Mouse (Mus musculus) erythroid progenitor cell, adult 5-6 weeks (primary cell): ENCODE data around the gene Dnlz. TPM values are rescaled to one million over a fixed set of nuclear protein-coding genes. Genes with fewer than 3 reads are reported as not detected.

Source experiments
- ATAC-seq: replicated peaks from 2 replicates; pipeline ENCODE4 v1.8.0; 2016; ENCODE audit warnings: moderate number of reproducible peaks, mild to moderate bottlenecking, moderate TSS enrichment, inconsistent platforms; ENCODE audit not compliant: poor library complexity, low FRiP score, severe bottlenecking
- total RNA-seq, 2 experiments: library from RNA; stranded (forward) in 1 of 2; stranded (reverse) in 1 of 2; fragments of 150-400 nt in 1 of 2; fragments of 186-747, 209-891 nt in 1 of 2; gene quantifications; 2 replicates each; pipeline versions ENCODE4 v1.2.3 to v1.2.4; 2015 to 2017; ENCODE audit warnings: low replicate concordance in 2 of 2

The Dnlz gene
- total RNA-seq, 2 experiments from 2014 or later, result 0.84 to 2.7 TPM

DNA sequence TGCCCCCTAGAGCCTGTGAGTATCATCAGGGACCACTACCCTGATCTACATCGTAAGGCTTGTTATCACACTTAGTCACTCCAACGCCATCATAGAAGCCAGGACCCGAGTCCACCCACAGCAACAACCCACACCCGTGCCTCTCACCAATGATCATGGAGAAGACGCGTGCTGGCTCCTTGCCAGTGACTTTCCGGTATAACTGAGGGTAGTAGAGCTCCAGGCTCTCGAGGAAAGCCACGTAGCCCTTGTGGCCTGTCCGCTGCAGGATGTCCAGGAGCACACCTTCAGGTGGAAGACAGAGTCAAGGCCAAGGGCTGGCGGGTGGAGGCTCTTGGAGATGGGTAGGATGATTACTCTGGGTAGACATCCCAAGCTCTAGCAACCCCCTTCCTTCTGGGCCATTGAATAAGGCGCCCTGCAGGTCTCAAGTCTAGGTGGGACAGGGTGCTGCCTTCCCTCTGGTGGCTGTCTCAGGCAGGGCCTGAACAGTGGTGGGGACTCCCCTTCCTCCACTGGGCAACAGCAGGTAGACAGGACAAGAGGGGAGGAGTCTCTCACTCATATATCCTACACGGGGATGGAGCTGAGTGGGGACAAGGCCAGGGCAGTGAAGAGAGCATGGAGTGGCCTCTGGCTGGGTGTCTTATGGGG, 6.9 kb upstream of the Dnlz start:
- no peak for ATAC-seq

DNA sequence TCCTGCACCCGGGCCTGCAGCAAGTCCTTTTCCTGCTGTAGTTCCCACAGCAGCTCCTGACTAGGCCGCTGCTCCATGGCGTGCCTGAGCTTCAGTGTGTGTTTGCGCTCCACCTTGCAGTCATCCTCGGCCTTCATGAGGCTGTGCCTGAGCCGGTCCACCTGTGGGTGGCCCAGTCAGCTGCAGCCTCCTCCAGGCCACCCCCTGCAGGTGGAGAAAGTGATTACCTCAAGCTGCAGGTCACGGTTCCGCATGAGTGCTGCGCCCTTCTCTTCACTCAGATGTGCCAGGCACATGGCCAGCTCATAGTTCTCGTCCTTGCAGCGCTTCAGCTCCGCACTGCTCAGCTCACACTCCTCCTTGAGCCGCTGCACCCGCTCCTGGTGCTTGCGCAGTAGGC, 5.6 kb upstream of the Dnlz start:
- ATAC-seq, result no peak

DNA sequence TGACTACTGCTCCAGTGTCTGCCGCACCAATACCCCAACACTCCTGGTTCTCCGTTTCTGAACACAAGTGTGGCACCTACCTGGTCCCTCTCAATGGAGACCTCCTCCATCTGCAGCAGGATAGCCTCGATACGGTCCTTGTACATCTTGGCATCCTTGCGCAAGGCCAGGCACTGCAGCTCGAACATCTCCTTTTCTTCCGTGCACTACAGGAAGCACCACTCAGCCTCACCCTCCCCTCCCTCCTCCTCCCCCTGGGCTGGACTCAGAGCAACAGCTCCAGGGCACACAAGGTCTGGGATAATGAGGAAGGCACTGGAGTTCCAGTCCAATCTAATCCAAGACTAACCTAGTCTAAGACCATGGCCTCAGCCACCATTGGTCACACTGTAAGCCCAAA, 4.8 kb upstream of the Dnlz start:
- ATAC-seq, result no peak

DNA sequence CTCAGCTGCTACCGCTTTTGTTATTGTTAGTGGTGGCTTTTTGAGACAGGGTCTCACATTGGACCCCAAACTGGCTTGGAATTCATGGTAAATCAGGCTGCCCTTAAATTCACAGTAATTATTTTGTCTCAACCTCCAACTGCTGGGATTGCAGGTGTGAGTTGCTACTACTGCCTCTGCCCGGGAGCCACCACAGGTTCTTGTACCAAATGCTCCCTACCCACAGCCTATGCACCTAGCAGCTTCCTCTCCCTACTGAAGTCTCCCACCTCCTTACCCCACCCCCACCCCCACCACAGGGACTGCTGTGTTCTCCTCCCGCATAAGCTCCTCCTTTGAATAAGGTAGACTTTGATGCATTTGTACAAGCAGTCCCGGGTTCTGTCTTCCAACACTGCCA, 4.3 kb upstream of the Dnlz start:
- no peak for ATAC-seq

DNA sequence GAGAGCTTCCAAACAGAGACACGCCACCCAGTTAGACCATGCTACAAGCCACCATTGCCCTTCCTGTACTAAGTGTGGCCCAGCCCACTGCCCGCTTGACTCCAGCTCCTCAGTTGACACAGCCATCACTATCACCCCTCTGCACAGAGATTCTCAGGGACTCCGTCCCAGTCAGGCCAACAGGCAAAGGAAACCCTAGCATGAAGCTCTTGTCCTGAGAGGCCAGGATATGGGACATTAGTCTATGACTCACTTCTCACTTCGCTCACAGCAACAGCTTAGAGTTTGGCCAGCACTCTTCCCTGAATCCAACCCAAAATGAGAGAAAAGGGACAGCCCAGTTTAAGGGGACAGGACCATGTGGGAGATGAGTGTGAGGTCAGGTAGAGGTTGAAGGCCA, 2.5 kb upstream of the Dnlz start:
- ATAC-seq, result no peak

DNA sequence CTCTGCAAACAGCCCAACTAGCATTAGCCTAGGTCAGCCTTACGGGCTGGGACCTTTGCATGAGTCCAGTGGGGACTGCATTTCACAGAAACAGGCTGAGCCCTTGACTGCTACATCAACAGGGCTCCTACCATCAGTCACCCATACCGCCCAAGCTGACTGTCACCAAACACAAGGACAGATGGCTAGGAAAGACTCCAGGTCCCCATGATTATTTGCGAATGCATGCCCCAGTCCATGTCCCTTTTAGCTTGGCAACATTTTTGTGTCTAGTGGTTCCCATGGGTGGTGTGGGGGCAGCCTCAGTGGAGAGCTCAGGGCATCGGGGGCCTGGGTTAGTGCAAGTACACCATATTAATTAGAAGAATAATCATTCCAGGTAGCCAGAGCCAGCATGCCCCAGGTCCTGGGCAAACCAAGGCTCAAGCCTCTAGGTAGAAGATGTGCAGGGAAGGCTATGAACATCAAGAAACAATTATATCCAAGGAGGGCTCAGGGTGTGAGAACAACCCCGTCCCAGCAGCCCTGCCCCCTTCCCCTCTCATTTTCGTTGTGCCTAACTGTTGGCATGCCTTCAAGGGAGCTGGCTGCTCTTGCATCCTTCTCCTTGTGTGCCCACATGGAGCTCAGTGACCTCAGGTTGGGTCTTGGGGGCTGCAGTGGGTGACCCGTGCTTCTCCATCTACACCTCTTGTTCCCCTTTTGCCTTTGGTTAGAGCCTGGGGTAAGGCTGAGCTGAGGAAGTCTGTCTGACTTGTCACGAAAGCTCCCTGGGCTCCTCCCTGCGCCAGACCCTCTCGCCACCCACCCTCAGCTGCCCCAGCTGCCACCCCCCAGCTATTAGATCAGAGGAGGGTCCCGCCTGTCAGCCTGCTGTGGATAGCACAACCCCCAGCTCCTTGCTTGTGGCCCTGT, 1.4 kb upstream of the Dnlz start:
- ATAC-seq, result no peak

DNA sequence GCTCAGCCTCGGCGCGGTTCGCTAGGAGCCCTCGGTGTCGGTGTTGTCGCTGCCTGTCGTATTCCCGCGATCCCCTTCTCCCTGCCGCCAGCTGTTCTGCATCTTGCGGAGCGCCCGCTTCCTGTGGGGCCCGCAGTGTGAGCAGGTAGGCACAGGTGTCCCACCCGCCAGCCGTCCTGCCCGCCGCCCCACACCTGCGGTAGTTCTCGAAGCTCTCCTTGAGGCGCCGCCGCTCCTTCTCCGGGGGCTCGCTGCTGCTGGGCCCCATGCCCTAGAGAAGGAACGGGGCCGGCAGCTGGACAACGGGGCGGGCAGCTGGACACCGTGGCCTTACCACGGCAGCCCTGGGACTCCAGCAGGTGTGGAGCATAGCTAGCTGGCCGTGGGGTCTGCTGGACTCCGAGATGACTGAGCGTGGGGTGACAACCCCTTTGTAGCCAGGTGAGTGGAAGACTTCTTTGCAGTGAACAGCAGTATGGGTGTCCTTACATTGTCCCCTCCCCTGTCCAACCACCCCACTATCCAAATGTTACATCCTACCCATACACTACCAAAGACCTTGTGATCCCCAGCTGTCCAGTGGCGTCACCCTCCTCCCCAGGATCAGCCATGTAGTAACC, 491 bp upstream of the Dnlz start:
- ATAC-seq, result peak; percentile 37

DNA sequence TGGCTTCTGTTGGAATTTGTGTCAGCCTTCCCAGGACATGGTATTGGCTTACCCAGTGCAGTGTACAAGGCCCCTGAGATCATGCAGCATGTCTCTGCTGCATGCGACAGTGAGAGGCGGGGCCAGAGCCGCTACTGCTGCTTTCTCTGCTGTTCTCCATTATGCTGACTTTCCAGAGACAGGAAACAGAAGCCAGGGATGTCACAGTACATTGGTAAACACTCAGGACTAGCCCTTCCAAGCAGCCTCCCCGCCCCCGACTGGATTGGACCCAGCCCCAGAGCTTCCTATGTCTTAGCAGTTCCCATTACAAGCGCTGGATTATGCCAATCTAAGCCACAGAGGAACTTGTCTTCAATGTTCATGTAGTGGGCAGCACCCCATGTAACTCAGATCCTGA, 3.7 kb downstream of the Dnlz start:
- ATAC-seq, result no peak

DNA sequence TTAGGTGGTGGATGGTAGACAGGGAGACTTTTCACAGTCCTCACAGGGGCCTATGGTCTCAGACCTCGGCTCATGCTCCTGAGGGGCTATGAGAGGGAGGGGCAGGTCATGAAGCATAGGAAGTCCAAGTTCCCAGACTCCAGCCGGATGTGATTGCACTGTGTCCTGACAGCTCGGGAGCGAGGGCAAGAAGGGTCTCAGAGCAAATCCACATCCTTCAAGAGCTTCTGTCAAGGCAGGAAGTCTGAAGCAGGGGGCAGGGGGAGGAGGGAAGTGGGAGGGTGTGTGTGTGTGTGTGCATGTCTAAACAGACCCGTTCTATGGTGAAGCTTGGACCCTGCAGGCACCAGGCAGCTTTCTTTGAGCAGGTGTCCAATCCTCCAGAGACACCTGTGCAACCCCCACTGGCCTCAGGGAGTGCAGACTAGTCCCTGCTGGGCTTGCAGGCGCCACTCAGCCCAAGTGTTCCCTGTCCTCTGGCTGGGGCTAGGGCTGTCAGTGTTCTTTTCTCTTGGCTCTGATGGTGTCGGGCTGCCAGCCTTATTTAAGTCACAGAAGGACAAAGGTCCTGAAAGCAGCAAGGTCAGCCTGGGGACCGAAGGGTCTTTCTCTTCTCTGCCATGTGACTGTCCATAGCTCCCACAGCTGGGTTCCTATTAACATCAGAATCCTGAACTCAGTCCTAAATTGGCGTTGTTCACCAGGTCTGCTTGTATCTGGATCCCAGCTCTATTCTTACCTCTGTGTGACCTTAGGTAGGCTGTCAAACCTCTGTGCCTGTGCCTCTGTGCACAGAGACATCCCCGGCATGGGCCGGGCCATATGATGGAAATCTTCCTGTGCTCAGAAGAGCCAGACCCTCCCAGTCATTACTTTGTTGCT, 9.1 kb downstream of the Dnlz start:
- ATAC-seq, result no peak

DNA sequence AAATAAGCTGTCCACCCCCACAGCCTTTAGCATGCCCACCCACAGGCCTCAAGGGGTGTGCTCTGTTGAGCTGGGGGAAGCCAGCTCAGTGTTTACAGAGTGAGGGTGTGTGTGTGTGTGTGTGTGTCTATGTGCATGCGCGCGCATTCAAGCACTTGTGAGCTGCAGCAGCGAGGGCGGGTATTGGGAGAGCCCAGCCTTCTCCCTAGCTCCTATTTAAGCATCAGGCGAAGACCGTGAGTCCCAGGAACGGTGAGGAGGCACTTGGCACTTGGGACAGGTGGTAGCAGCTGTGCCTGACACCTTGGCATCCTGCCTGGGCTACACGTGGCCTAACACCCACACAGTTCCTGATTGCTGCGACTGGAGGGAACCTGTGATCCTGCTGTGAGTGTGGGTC, 9.9 kb downstream of the Dnlz start:
- ATAC-seq, result no peak

DNA sequence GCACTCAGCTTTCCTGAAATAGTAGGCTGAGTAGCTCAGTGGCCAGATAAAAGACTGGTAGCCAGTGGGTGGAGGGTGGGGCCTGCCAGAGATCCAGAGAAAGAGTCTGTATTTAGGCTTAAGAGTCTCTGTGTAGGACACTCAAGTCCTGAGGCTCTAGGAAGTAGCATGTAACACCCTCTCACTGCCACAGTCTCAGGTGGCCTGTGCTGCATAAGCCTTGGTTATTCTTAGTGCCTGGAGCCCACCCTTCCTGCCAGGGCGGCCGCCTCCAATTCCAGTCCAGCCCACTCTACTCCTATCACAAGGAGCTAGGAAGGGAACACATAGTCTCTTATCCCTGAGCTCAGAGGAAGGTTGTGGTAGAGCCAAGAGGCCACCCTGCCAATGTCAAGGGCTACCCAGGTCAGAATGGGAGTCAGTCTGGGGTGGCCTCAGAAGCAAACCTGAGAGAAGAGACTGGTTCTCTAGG, 10.4 kb downstream of the Dnlz start:
- no peak for ATAC-seq

DNA sequence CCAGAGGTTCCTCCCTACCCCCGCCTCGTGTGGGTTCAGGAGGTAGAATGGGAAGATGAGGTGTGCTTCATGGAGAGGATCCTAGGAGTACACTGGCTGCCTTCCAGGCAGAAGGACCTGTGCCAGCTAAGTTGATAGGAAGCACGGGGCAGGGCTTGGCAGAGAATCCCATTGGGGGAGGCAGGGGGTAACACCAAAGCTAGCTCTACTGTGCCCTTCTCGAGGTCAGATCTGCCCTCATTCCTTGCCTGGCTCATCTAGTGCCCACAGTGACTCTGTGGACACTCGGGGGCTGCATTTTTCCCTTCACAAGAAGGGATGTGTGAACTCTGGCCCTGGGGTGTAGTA, 12.7 kb downstream of the Dnlz start:
- ATAC-seq, result no peak

DNA sequence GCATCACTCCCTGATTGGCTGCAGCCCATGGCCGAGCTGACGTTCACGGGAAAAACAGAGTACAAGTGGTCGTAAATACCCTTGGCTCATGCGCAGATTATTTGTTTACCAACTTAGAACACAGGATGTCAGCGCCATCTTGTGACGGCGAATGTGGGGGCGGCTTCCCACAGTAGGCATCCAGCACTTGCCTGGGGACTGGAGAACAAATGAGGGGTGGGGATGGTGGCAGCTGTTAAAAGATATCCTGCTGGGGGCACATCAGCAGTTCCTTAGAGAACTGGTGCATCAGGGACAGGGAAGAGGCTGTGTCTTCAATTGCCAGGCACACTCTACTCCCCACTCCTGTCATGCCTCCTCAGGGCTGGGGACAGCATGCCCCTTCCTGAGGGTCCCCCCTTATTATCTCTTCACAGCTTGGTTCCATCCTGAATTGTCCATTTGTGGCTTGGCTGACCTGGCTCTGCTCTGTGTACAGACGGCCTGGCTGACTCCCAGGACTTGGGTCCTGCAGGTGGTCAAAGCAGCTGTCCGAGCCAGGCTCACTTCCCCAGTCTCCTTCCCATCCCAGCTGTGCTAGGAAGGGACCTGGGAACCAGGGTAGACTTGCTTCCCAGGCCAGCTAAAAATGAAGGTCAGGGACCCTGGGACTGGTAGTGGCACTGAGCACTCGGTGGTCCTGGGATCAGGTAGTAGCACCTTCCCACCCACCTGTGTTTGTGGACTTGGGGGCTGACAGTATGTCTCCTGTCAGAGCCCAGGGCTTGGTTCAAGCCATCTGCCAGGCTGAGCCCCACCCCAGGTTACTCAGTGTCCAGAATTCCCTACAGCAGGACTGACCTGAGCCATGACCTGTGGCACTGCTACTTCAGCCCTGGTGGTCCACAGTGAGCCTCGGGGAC, 13.4 kb downstream of the Dnlz start:
- ATAC-seq, result 0 out of 2 replicates have a peak, but pooled peaks have one; percentile 14

DNA sequence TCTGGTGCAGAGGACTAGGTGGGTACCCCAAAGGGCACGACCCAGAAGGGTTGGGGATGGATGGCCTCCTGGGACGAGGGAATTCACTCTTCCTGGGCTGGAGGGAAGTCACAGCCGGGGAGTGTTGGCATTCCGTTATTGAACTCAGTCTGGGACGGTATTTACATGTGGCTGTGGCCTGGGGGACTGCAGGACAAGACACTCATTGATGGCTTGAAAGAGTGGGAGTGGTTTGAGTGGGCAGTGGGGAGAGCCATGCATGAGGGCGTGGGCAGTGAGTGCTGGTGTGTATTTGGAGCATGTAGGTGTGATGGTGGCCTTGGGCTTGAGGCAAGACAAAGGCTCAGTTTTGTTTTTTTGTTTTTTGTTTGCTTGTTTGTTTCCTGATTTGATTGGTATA, 21.2 kb downstream of the Dnlz start:
- ATAC-seq, result no peak

DNA sequence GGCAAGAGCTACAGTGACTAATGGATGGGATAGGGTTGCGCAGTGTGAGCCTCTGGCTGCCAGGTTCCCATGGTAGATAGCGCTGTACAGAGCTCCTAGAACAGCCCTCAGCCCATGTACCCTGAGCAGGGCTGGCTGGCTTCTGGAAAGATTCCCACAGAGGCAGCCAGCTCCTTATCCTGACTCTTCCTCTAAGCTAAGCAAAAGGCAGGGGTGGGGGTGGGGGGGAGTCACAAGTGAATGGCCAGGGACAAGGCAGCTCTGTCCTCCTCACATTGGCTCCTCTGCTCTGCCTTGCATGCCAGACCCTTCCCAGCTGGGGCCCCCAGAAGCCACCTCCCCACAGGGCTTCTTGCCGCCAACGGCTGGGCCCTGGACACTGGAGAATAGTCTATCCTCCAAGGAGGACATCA, 21.8 kb downstream of the Dnlz start:
- no peak for ATAC-seq

DNA sequence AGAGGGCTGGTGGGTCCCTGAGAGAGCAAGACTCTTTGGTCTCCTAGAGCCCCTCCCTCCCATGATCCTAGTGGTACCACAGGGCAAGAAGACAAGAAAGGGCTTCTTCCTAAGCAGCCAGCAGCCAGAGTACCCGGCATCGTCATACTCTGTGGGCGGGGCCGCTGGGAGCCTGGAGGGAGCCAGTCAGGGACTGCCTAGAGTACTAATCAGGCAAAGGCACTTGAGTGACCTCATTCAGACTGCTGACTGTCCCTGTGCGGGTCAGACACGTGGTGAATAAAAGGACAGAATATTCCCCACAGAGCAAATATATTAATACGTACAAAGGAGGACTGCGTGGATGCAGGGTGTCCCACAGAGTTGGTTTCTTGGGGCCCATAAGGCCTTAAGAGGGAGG, 22.5 kb downstream of the Dnlz start:
- ATAC-seq, result no peak

DNA sequence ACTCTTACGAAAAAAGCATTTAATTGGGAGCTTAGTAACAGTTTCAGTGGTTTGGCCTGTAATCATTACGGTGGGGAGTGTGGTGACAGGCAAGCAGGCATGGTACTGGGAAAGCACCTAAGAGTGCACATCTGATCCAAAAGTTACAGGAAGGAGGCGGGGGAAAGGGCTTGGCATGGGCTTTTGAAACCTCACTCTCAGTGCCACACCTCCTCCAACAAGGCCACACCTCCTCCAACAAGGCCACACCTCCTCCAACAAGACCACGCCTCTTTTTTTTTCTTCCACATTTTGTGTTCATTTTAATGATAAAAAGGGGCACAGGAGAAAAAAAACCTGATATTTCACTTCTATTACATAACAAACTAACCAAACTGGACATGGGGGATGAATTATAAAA, 24.1 kb downstream of the Dnlz start:
- ATAC-seq, result no peak

DNA sequence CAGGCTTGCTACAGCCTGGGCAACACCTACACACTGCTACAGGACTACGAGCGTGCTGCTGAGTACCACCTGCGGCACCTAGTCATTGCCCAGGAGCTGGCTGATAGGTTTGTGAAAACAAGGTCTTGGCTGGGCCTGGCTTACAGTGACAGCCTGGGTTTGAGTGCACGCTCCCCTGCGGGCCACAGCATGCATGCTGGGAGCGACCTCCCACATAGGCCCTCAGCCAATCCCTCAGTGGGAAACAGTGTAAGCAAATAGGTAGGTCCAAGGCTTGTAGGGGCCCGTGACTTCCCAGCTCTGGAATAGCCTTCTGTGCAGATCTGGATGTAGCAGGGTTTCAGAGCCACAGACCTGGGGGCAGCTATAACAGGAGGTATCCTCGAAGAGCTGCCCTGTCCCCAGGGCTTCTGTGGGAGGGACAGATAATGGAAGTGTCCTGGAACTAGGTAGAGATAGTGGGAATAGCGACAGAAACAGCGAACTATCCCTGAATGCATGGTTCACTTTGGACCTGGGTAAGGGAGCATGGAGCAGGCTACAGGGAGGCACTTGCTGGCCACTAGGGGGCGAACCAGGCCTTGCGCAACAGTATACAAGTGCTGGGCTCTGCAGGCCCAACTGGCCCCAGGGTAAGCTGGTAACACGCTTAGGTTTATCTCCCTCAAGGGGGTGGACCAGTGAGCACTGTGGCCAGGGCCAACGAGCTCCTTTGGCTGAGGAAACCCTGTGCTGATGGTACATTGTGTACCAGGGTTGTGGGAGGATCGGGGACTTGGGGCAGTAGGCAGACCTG, 26.3 kb downstream of the Dnlz start:
- peak; percentile 72 for ATAC-seq
